Mouse (Mus musculus): ENCODE data around the gene Rbm19.

Gene Rbm19

DNA sequence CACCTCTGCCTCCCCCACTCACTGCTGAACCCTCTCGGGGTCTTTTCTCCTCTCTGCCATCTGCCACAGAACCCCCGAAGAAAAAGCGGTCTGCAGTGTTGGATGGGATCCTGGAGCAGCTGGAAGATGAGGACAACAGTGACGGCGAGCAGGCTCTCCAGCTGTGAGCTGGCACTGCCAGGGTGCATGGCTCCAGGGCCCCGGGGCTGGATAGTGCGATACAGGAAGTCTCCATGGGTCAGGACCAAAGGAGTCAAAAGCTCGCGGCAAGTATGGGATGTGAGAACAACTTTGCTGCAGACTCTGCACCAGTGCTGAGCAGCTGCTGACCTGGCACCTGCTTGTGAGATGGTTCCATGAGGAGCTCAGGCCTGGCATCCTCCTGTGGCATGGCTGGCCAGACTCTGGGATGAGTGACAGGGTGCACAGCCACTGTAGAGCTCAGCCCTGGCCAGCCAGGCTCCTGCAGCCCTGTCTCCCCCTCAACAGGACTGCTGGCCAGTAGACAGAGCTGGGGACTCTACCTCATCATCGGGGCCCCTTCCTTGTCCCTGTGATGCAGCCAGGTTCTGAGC, 81.6 kb downstream of the Rbm19 start:
- DNase-seq (ENCODE audit: extremely low spot score, low read depth, low spot score) = no peak

GRCm38 (mm10) chr5:120199865-120200264, 83.6 kb downstream of the Rbm19 start:
- no peak for DNase-seq (ENCODE audit: extremely low spot score, low read depth, low spot score)

DNA sequence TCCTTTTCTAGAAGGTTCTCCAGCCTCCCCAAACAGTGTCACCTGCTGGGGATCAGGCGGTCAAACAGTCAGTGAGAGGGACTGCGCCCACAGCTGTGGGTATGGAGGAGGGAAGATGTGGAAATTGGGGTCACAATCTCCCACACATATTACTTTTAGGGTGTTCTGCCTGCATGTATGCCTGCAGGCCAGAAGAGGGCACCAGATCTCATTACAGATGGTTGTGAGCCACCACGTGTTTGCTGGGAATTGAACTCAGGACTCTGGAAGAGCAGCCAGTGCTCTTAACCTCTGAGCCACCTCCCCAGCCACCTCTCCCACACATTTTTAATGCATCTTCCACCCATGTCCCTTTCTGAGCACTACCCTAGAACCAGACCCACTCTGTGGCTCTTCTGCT, 88.1 kb downstream of the Rbm19 start:
- no peak for DNase-seq (ENCODE audit: extremely low spot score, low read depth, low spot score)

DNA sequence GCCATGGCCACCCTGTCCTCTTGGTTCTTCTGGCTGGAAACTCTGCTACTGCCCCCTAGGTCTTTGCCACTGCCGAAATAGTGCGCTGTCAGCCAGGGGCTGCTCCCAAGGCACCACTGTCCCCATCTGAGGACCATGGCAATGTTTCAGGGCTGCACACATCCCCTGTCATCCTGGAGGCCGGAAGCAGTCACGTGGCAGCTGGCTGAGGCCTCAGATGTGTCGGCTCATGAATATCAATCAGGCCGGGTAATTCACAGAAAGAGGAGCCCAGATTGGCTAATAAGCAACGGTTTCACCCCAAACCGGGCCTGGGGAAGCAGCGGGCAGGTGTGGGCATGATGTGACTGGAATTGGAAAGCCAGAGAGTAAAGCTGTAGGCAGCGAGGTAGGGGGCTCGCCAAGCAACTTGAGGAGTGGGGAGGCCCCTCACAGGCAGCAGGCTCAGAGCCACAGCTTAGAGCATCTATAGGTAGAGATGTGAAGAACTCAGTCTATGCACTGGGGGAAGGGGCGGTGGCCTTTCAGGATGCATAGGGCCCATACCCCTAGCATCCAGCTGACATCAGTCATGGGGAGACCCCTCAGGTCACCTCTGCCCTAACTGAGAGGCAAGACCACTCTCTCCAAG, 90.2 kb downstream of the Rbm19 start:
- DNase-seq (ENCODE audit: extremely low spot score, low read depth, low spot score) = no peak

GRCm38 (mm10) chr5:120207492-120207891, 91.2 kb downstream of the Rbm19 start:
- no peak for DNase-seq (ENCODE audit: extremely low spot score, low read depth, low spot score)

DNA sequence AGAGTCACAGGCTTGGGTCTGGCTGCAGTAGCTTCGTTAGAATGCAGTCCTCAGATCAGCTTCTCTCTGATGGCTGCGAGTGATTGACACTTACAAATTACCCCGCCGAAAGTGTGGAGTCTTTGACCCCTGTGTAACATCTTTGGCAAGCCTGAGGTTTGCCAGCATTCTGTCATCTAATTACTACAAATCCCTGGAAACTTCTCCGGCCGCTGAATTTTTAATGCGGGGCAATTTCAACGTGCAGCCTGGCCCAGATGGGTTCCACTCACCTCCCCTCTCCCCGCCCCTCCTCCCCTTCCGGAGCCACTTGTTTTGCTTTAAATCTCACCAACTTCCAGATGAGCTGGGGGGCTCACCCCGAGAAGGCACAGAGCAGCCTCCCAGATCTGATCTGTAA, 94.4 kb downstream of the Rbm19 start:
- DNase-seq (ENCODE audit: extremely low spot score, low read depth, low spot score) = no peak

DNA sequence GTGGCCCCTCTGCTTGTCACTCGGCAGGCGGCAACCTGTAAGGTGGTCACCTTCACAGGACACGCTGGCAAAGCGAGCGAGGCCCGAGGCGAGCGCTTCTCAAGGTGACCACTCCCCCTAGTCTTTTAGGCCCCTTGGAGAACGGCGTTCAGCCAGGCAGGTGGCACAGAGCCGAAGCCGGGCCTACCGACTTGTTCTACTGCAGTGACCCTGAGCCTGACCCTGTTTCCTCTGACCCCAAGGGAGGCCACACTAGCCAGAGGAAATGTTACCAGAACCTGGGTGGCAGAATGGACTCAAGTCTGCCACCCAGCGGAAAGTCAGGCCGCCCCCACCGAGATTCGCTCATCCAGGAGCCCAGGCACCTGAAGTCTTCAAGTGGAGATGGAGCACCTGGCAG, 94.9 kb downstream of the Rbm19 start:
- DNase-seq (ENCODE audit: extremely low spot score, low read depth, low spot score) = no peak

DNA sequence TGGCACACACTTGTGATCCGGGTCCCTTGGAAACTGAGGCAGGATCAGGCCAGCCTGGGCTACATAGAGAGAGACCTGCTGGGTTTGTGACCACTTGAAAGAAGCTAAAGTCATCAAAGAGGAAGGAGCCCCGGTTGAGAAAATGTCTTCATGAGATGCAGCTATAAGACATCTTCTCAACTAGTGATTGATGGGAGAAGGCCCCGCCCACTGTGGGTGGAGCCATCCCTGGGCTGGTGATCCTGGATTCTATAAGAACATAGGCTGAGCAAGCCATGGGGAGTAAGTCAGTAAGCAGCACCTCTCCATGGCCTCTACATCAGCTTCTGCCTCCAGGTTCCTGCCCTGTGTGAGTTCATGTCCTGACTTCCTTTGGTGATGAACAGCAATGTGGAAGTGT, 98.2 kb downstream of the Rbm19 start:
- DNase-seq (ENCODE audit: extremely low spot score, low read depth, low spot score) = no peak

- no peak for DNase-seq (ENCODE audit: extremely low spot score, low read depth, low spot score)
Measured at GRCm38 (mm10) chr5:120221216-120221615, 105.0 kb downstream of the Rbm19 start.

- DNase-seq (ENCODE audit: extremely low spot score, low read depth, low spot score) = no peak
Measured at GRCm38 (mm10) chr5:120225383-120225782, 109.1 kb downstream of the Rbm19 start.

DNA sequence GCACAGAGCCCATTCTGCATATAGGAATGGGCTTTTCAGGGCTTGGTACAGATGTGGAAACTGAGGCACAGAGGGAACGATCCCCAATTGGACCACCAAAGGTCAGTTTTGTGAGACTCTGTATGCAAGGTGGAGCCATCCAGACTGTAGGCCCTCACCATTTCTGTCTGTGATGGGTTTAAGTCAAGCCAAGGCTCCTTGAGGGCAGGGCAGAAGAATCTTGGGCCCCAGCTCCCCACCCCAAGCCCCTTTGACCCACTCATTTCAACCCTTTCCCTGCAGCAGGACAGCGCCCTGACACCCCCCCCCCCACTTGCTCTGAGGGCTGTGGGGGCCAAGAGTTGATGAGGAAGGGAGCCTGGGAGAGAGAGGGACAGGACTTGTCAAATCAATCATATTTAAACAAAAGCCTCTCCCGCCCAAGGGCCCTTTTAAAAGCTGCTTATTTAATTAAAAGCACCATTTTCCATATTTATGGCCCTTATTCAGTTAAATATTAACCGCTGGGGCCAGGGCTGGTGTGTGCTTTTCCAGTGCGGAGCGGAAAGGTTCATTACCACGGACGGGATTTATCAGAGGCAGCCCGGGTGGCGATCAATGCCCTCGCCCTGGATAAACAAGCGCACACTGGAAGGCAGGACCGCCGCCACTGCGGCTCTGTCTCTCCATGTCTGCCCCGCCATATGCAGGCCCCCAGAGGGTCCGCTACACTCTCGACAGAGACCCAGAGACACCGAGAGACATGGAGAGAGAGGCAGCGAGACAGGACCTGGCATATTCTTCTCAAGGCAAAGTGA, 112.5 kb downstream of the Rbm19 start:
- no peak for DNase-seq (ENCODE audit: extremely low spot score, low read depth, low spot score)

GRCm38 (mm10) chr5:120231435-120232147, 115.3 kb downstream of the Rbm19 start:
- DNase-seq (ENCODE audit: extremely low spot score, low read depth, low spot score) = no peak

DNA sequence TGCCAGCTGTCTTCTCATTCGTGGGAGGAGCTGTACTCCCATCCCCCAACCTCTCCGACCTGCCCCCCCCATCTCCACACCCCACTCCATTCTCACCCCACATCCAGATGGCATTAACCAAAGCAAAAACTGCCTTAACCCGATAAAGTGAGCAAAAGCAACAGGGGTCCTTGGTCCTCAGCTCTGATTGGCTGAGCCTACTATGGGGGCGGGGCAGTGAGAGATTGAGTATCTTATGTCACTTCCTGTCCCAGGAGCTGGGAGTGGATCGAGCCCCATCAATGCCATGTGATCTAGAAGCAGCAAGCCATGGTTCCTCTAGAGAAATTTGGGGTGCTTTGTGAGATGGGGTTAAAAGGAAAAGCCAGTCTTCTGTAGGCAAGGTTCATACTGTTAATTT, 118.9 kb downstream of the Rbm19 start:
- DNase-seq (ENCODE audit: extremely low spot score, low read depth, low spot score) = no peak

DNA sequence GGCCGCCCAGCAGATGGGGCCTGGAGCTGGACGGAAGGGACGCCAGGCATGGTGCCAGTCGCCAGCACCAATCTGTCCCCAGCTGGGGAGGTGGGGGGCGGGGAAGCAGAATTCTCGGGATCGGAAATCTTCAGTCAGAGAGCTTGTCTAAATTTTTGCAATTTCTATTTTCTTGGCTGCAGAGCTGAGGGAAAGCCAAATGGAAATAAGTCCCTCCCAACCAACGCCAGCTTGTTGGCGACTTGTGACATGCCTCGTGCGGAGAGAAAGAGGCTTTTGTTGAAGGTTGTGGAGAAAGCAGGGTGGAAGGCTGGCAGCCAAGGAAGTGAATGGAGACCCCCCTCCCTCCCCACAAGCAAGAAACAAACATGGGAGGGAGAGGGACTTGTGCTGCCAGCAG, 119.3 kb downstream of the Rbm19 start:
- no peak for DNase-seq (ENCODE audit: extremely low spot score, low read depth, low spot score)

GRCm38 (mm10) chr5:120240071-120240470, 123.8 kb downstream of the Rbm19 start:
- DNase-seq (ENCODE audit: extremely low spot score, low read depth, low spot score) = no peak

GRCm38 (mm10) chr5:120245336-120245735, 129.1 kb downstream of the Rbm19 start:
- DNase-seq (ENCODE audit: extremely low spot score, low read depth, low spot score) = no peak
